Mouse (Mus musculus) liver, embryonic 14.5 days (tissue): Measurements from ENCODE around the gene Zfp536.

Experiments
- CTCF ChIP-seq: IDR thresholded peaks from 2 replicates; pipeline ENCODE4 v1.5.1; 2016; ENCODE audit warnings: antibody characterized with exemption, low read depth, control low read depth
- EP300 ChIP-seq: IDR thresholded peaks from 2 replicates; pipeline ENCODE4 v1.6.1; 2016; ENCODE audit warnings: antibody characterized with exemption, low read depth

GRCm38 (mm10) chr7:37568811-37569500, 204.5 kb downstream of the Zfp536 start:
- no peak for TF ChIP-seq CTCF
- TF ChIP-seq EP300 = no peak
